Mouse (Mus musculus) retina, embryonic 14.5 days (tissue): ENCODE measurements around the gene Nipa1.
"Not testable (repeated sequence)": the region's sequence is repeated elsewhere in the genome, so short reads cannot be mapped to it uniquely, and the experiment has no call there.

Experiments
- DNase-seq: peaks from one replicate; pipeline ENCODE4 v3.0.0-alpha.2; 2015; ENCODE audit warnings: low spot score

Gene Nipa1

DNA sequence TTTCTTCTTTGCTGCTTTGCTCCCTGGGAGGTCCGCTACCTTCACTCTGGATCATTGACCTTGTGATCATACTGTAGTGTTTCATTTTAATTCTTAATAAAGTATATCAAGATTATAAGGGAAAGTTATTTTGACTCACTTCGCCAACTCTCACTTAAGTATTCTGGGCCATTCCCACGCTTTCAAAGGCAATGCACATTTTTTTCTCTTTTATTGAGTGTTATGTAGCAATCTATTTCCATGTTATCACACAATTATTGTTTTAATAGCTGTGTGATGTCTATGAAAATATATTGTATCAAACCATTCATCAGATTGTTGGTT, at the start of gene Nipa1:
Gene Nipa1 (minus strand): TSS at position 25 of the 324 bp plus-strand sequence.
- no peak for DNase-seq

DNA sequence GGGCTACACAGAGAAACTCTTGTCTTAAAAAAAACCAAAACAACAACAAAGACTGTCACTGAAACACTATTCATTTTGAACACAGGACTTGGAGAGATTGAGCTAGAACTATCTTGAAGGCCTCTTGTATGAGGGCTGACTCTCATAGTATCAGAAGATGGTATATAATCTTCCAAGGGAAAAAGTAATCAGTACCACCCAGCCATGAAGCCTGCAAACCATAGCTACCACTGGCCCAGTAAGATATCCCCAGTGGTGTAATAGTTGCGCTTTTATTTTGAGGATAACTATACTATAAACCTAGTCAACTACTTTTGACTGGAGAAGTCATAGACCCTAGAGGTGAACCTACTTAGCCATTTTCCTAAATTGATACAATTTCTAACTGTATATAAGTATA, 46.9 kb upstream of the Nipa1 start:
- DNase-seq: no peak

DNA sequence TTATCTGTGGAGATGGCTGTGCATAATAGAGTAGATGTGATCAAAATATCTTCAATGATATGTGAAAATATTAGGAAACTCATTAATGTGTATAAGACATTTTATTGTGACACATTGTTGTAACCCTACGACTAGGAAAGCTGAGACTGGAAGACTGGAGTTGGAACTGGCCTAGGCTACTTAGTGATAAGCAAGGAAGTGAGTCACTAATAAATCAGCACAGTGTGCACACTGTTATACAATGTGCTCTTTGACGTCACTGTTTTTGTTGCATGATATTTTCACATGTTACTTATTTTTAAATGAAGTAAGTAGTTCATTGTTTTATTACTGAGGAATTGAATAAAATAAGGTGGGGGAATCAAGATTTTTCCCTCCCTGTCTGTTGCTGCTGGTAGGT, 46.4 kb upstream of the Nipa1 start:
- DNase-seq: no peak

DNA sequence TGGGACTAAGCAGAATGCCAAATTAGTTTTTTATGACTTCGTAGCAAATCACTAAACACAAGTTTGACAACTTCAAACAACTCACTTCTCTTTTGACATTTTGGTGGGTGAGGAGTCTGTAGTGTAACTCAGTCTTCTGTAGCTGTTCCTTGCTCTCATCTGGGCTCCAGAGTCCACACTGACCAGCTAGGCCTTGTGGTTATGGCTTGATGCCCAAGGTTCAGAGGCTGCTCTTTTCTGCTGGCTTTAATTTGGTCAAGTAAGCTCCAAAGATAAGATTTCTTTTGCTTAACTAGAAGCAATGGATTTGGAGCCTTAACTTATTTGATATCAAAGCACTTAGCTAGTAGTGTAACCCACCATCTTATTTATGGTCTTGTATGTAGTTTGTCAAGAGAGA, 45.1 kb upstream of the Nipa1 start:
- DNase-seq: no peak

DNA sequence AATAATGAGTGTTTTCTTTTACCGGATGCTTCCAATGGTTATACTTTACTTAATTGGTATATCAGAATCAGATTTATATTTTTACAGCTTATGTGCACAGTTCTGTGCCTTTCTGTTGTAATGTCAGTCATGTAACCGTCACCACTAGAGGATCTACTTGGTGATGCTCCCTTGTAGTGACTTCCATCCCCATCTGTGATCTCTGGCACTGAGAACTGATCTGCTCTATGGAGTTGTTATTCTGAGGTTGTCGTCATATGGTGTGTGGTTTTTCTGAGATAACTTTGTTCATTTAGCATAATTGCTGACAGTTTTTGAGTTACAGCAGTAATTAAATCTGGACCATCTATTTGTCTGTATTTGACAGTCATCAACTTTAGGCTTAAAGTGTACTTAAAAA, 35.6 kb upstream of the Nipa1 start:
- no peak for DNase-seq

DNA sequence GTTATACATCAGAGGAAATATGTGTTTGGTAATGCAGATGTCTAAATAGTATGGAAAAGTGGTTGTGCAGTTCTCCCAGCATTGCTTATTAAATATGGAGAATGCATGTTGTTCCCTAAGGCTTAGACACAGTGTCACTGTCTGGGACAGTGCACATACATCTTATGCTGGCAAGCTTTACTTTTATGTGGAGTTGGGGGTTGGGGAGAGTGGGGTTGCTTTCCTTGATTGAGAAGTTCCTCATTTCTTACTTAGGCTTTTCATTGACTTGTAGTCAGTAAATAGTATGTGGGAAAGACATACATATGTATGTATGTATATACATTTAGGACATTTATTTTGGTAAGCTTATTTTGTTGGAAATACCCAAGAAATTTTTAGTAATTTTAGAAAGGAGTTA, 33.2 kb upstream of the Nipa1 start:
- DNase-seq: no peak

DNA sequence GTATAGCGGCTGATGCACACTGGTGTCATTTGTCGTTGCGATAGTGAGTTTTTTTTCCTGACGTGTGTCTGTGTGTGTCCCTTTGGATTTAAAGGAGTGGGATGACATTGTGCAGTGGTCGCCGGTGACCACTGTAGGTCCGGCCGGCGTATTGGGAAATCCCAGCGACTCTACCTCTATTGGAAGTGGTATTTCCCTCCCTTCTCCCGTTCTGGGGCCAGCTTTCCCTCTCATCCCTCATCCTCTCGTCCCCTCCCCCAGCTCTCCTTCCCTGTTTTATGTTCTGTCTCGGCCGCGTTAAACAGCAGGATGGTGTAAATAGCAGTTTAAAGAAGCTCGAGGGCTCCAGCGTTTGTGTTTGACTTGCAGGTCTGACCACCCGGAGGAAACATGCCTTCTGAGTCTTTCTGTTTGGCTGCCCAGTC, 30.7 kb upstream of the Nipa1 start:
- DNase-seq: peak; percentile 51

DNA sequence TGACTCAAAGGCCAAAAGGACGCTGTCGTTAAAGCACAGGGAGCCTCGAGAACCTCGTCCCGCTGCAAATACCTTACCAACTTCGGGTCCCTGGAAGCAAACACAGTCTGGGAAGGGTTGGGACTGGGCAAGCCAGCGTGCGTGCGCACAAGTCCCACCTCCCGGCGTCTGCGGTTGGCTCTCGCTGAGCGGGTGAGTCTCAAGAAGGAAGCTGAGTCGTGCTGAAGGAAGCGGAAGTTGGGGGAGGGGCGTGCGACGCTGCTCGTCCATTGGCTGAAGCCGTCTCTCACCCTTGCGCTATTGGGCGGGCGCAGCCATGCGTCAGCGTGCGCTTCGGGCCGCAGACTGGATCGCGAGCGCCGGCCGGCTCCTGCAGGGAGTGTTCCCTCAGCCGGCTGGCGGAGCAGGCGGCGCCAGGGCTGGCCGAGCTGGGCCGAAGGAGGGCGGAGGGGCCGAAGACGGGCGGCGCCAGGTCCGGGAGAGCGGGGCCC, 30.1 kb upstream of the Nipa1 start, which contains the start of gene Herc2:
Gene Herc2 (plus strand): TSS at position 366 of the 491 bp plus-strand sequence.
- peak; percentile 100 for DNase-seq

DNA sequence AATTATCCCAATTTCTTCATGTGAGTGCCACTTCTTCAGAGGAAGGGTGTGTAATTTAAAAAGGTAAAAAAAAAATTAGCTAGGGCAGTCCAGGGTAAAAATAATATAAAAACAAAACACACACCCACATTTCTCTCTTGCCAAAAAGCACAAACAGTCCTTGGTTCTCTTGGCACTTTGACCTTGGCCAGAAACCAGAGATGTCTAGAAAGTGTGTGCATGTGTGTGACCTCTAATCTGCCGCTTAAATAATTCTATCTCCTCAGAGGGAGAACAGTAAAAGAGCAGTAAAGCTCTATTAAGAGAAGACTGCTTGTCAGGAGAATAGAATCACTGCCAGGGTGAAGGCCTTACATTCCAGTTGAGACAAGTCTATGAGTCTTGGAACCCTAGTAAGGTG, 27.4 kb upstream of the Nipa1 start:
- no peak for DNase-seq

DNA sequence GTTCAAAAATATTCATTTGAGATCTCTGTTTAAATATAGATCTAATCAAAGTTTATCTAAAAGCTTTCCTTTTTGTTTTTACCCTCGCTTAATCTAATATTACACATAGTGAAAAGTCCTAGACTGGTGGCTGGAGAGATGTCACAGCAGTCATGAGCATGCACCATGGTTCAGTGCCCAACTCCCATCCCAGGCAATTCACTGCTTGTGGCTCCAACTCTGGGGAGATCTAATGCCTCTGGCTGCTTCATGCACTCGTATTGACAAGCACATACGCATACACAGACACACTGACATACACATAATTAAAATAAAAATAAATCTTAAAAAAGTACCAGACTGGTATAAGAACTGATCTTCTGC, 24.5 kb upstream of the Nipa1 start:
- DNase-seq: no peak

DNA sequence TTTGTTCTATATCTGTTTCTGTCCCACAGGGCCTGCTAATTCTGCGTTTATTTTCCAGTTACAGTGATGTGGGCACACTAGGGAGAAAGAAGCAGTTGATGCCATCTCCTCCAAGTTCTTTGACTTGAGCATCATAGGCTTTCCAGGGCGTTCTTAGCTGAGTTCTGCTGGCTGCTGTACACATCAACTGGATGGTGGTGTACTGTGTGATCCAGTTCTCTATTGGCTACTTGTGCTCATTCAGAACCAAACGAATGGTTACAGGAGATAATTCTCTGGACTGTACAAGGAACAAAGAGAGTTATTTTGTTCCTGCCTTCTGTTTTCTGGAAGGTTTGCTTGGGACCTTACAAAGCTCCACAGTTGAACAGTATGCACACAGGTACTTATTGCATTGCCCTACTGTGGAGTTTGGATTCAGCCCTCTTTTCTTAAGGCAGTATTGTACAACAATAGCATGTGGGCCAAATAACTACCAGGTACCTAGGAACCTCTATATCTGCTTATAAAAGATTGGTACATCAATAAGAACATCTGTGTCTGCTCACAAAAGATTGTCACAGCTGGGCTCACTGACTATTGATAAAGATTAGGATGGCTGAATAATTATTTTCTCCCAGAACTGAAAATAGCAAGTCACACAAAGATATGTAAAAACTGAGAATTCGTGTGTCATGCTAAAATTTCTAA, 24.0 kb upstream of the Nipa1 start:
- no peak for DNase-seq

DNA sequence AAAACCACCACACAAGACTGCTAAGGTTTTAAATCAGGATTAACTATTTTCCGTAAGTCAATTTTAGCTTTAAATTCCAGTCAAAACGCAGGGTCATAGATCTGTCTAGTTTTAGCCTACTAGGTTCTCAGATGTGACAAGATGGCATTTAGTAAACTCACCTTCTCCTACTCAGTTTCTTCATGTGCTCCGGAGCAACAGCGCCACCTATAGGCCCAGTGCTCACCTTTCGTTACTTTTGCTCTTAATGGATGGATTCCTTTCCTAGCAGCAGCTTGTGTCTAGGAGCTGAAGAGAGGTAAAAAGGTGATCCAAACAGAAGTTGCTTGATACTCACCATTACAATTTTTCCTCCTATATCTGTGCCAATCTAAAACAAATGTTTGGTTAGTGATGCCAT, 22.6 kb upstream of the Nipa1 start:
- DNase-seq: peak; percentile 86

DNA sequence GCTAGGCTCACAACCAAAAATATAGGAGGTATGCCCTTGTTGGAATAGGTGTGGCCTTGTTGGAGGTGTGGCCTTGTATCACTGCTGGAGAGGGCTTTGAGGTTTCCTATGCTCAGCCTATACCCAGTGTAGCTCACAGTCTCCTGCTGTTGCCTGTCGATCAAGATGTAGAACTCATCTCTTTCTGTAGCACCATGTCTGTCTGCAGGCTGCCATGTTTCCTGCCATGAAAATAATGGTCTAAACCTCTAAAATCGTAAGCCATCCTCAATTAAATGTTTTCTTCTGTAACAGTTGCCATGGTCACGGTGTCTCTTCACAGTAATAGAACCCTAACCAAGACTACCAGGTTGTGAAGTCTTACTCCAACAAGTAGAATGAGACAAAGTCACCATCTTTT, 3.8 kb upstream of the Nipa1 start:
- no peak for DNase-seq

DNA sequence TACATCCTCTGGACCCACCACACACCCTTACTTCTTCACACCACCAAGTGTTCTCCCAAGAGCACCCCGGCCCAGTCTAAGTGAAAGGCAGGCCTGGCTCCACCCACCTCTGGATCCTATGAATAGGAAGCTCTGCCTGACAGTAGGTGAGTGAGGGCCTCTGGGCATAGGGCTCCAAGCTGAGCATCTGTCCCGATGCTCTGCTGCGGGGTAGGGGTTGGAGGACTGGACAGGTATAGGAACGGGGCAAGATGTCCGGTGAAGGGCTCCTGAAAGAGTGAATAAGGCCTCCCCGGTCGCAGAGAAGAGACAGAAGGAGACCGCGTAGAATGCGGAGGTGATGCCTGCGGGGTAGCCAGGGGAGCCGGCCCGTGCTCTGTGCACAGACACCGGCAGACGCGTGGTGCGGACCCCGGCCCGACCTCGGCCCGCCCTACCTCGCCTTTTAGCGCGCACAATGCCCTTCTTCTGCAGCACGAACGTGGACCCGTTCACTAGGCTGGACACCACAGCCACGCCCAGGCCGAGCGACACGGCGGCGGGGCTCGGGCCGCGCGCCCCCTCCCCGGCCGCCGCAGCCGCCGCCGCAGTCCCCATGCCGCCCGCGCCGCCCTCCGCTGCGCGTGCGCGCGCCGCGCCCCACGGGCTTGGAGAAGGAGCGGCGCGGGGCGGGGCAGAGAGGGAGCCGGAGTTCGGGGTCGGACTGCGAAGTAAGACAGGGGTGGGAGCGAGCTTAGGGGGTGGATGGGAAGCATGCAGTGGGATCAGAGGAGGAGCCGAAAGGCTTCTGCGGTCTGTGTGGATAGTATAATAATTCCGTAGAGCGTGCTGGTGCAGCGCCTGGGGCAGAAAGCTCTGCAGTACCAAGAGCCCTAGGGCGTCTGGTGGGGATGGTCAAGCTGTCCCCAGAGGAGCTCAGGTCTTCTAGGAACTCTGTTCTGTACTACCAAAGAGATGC, 503 bp downstream of the Nipa1 start:
- DNase-seq: peak; percentile 83

DNA sequence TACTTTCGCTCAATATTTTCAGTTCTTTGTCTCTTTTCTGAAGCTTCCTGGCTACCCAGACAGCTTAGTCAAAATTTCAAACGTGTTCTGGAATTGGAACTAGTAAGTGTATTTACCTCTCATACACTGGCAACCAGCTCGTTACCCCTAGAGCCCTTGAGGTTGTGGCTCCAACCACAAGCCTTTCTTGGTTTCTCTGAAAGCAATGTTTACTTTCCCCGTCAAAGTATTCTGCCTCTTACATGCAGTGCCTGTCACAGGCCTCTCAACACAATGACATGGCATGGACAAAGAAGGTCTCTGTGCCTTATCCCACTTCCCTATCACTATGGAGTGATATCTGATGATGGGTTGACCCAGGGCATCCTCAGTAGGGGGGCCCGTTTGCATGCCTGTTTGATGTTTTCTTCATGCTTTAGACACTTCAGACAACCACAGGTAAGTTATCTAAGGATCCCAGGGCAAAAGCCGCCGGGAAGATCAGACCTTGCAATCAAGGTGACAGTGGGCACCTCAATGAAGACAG, 1.2 kb downstream of the Nipa1 start:
- peak; percentile 8 for DNase-seq

DNA sequence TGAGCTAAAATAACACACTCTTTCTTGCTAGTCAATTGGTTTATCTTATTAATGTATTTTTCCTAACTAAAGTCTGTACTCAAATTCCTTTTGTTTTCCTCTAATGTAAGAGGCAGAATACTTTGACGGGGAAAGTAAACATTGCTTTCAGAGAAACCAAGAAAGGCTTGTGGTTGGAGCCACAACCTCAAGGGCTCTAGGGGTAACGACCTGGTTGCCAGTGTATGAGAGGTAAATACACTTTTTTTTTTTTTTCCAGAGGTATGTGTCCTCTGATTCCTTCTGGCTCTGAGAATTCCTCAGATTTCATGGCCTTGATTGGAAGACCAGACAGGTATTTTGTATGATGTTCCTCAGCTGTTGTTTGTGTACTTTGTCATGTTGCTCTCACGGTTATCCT, 2.0 kb downstream of the Nipa1 start:
- DNase-seq: no peak

DNA sequence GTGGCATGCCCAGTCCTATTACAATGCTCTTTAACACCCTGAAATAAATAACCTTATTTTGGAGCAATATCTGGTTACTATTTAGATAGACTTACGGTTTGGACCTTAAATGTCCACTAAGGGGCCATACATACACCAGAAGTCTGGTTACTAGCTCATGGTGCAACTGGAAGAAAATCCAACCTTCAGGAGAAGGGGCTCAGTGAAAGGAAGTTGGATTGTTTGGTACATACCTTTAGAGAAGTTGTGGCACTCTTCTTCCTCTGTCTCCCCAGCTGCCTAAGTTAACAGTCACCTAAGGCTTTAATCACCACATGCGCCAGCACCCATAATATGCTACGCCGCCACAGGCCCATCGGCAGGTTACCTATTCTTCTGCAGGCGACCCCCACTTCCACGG, 3.9 kb downstream of the Nipa1 start:
- no peak for DNase-seq

DNA sequence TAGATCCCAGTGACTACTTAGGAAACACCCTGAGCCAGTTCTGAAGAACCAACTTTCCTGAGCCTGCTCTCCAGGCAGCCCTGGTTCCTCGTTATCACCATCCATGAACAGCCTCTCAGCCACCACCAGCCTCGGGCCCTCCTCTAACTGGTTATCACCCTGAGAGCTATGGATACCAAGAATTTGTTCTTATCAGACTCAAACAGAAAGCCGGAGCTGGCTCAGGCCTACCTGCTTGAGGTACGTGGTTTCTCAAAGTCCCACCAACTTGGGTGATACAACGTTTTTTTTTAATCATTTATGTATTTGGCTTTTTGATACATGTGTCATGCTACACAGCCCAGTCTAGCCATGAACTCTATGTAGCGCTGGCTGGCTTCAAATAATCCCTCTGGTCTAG, 4.6 kb downstream of the Nipa1 start:
- DNase-seq: no peak

DNA sequence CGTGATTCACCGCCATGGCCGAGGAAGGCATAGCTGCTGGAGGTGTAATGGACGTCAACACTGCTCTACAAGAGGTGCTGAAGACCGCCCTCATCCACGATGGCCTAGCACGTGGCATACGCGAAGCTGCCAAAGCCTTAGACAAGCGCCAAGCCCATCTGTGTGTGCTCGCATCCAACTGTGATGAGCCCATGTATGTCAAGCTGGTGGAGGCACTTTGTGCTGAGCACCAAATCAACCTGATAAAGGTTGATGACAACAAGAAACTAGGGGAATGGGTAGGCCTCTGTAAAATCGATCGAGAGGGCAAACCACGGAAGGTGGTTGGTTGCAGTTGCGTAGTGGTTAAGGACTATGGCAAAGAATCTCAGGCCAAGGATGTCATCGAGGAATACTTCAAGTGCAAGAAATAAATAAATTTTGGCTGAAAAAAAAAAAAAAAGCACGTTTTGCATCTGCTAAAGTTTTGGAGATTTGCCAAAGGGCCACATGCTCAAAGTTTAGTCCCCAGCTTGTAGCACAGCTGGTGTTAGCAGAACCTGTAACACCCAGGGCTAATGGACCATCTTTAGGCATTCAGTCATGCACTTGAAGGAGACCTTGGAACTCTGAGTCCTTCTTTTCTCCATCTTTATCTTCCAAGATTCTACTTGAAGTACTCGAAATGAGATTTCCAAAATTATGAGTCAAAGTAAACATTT, 5.6 kb downstream of the Nipa1 start:
- not testable (repeated sequence) for DNase-seq

DNA sequence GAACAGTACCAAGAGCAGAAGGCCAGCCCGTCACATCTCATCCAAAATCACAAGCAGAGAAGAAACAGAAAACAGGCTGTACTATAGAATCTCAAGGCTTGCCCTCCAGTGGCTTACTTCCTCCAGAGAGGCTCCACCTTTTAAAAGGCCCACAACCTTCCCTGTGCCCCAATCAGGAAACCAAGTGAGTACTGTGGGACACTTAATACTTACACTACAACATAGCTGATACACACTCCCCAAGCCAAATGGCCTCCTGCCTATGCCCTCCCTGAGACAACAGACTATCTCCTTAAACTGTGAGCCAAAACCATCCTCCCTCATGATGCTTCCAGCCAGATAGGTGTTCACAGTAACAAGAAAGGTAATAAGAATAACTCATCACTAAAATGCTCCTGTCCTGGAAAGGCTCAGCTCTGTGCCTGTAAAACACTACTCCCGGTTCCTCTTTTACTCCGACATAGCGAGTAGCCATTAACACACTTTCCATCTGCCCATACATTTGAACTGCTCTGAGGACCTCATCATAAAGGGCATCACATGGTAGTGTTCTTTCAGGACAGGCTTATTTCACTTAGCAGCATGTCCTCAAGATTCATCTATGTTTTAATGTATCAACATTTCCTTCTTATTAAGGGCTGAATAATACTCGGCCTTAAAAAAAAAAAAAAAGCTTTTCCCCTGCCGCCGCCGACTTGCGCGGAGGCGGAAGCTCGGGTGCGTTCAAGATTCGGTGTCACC, 6.3 kb downstream of the Nipa1 start:
- DNase-seq: no peak

DNA sequence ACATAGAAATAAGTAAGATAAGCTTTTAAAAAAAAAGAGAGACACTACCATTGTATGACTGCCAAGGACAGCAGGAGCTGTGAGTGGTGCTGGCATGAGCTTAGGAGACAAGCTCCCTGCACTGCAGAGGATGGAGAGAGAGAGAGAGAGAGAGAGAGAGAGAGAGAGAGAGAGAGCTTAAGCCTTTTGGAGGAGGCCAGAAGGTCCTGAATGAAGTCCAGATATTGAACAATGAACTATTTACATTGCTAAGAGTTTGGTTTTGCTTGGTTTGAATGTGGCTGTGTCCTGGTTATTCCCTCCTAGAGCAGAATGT, 8.8 kb downstream of the Nipa1 start:
- DNase-seq: no peak
